Mouse (Mus musculus): Measurements from ENCODE around the gene March4.

- TF ChIP-seq CTCF (IDR thresholded peaks at IDR 0.05; ENCODE audit: extremely low read depth, insufficient read depth, insufficient read length, insufficient replicate concordance) (no peak), POLR2A (IDR thresholded peaks at IDR 0.05; ENCODE audit: low read depth, low read length) (no peak)
Measured at GRCm38 (mm10) chr1:72457652-72458051, 79.1 kb downstream of the March4 start.

Measured in spleen, adult 2 months (tissue).